Mouse (Mus musculus): ENCODE data around the gene Stard7. TPM values are rescaled to one million over a fixed set of nuclear protein-coding genes. Genes with fewer than 3 reads are reported as not detected.

The Stard7 gene
- total RNA-seq, 2 experiments from 2014 or later: 107 to 134 TPM

Other genes with a start within 250 kb of the Stard7 start
- 10 to 100 TPM; 12.8 to 13.4 TPM for gene Blvra, start 199.6 kb upstream of the Stard7 start, total RNA-seq (2021)
- gene Ncaph, start 136.3 kb upstream of the Stard7 start, total RNA-seq (2021): under 1 TPM; 0.50 to 0.66 TPM
- 1 to 10 TPM; 3.6 to 7.6 TPM for gene Itpripl1, start 126.8 kb upstream of the Stard7 start, total RNA-seq (2021)
- under 1 TPM; 0.71 to 0.97 TPM for gene 1810024B03Rik, start 61.9 kb upstream of the Stard7 start, total RNA-seq (2021)
- gene Snrnp200, start 61.8 kb upstream of the Stard7 start, total RNA-seq (2021): 10 to 100 TPM; 47.2 TPM
- gene Ciao1, start 22.4 kb upstream of the Stard7 start, total RNA-seq (2021): 10 to 100 TPM; 51.0 to 55.1 TPM
- gene Tmem127, start 22.3 kb upstream of the Stard7 start, total RNA-seq (2021): 10 to 100 TPM; 22.2 to 28.1 TPM
- under 1 TPM; 0.37 to 1.00 TPM for gene Dusp2, start 65.9 kb downstream of the Stard7 start, total RNA-seq (2021)
- not detected for gene Astl, start 68.4 kb downstream of the Stard7 start, total RNA-seq (2021)
- gene Adra2b, start 93.0 kb downstream of the Stard7 start, total RNA-seq (2021): under 1 TPM; 0.40 to 0.71 TPM
- not detected for gene Gpat2, start 155.0 kb downstream of the Stard7 start, total RNA-seq (2021)
- gene Fahd2a, start 174.3 kb downstream of the Stard7 start, total RNA-seq (2021): 10 to 100 TPM; 22.0 to 22.8 TPM